Mouse (Mus musculus) erythroblast, embryonic 14.5 days (primary cell): ENCODE data around the gene Nrxn3.

Experiments
- GATA1 ChIP-seq: IDR thresholded peaks from 2 replicates; pipeline ENCODE4 v1.6.1; 2012; ENCODE audit warnings: low read length, inconsistent platforms, mixed read lengths
- TAL1 ChIP-seq: IDR thresholded peaks from 3 replicates; pipeline ENCODE4 v1.6.1; 2012; ENCODE audit warnings: low read length, inconsistent platforms, mixed read lengths

DNA sequence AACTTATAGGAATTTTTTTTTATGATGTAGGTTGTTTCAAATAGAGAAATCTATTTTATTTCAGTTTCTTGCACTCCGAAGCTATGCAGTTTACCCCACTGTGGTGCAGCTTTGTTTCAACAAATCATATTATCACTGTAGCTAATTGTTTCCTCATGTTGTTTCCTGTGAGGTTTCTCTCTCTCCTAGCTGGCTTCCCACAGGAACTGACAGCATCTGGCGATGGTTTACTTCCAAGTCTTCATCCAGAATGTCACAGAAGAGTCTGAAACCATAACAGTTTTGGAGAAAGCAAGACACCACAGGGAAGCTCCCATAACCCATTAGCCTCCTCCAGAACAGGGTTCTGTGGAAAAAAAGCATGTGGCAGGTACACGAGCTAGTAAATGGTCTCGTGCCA lies 564.4 kb downstream of the Nrxn3 start:
- TF ChIP-seq GATA1 (no peak), TAL1 (no peak)
